Mouse (Mus musculus): ENCODE results near the gene Ciao2b. TPM values are rescaled to one million over a fixed set of nuclear protein-coding genes. Genes with fewer than 3 reads are reported as not detected.

Gene Ciao2b
- total RNA-seq, 2 experiments from 2014 or later: 29.1 to 29.4 TPM

GRCm38 (mm10) chr8:104627065-104627740, 14.6 kb downstream of the Ciao2b start:
- intact Hi-C loops (cut with DNase I): no loop called here
- no peak for DNase-seq

- intact Hi-C loops (cut with DNase I): no loop called here
- DNase-seq: no peak
Measured at GRCm38 (mm10) chr8:104624161-104624560, 17.6 kb downstream of the Ciao2b start, which contains the start of gene Cdh16. Cdh16 (minus strand) TSS chr8:104624396.

GRCm38 (mm10) chr8:104620765-104621164, 21.0 kb downstream of the Ciao2b start:
- DNase-seq: no peak
- intact Hi-C loops (cut with DNase I): no loop called here

GRCm38 (mm10) chr8:104613119-104613518, 28.6 kb downstream of the Ciao2b start:
- no peak for DNase-seq
- intact Hi-C loops (cut with DNase I): no loop called here

GRCm38 (mm10) chr8:104611613-104612012, 30.2 kb downstream of the Ciao2b start:
- intact Hi-C loops (cut with DNase I): no loop called here
- DNase-seq: no peak

- intact Hi-C loops (cut with DNase I): no loop called here
- DNase-seq: no peak
Measured at GRCm38 (mm10) chr8:104610185-104610766, 31.5 kb downstream of the Ciao2b start.

GRCm38 (mm10) chr8:104609222-104609621, 32.5 kb downstream of the Ciao2b start:
- peak in 1 of 2 experiments; percentile 54 for DNase-seq
- intact Hi-C loops (cut with DNase I): no loop called here

GRCm38 (mm10) chr8:104607944-104608343, 33.8 kb downstream of the Ciao2b start:
- intact Hi-C loops (cut with DNase I): no loop called here

GRCm38 (mm10) chr8:104606329-104606728, 35.4 kb downstream of the Ciao2b start:
- no peak for DNase-seq

More at GRCm38 (mm10) chr8:104607944-104608343, 33.8 kb downstream of the Ciao2b start:
- DNase-seq: peak; percentile 61 to 72

GRCm38 (mm10) chr8:104603245-104603593, 38.5 kb downstream of the Ciao2b start:
- no peak for DNase-seq
- intact Hi-C loops (cut with DNase I): loop anchor here (2.0 kb wide), 1 partner anchor 40 kb away; no protein-coding TSS in a partner anchor

More at GRCm38 (mm10) chr8:104606329-104606728, 35.4 kb downstream of the Ciao2b start:
- intact Hi-C loops (cut with DNase I): no loop called here

- intact Hi-C loops (cut with DNase I): loop anchor here (2.0 kb wide), 1 partner anchor 40 kb away; no protein-coding TSS in a partner anchor
- DNase-seq: peak; percentile 64 to 75
Measured at GRCm38 (mm10) chr8:104602468-104603244, 39.1 kb downstream of the Ciao2b start.

- intact Hi-C loops (cut with DNase I): loop anchor here (2.0 kb wide), 1 partner anchor 41 kb away; no protein-coding TSS in a partner anchor
- DNase-seq: no peak
Measured at GRCm38 (mm10) chr8:104601941-104602371, 39.8 kb downstream of the Ciao2b start.

GRCm38 (mm10) chr8:104601386-104601785, 40.4 kb downstream of the Ciao2b start:
- no peak for DNase-seq
- intact Hi-C loops (cut with DNase I): no loop called here

GRCm38 (mm10) chr8:104598496-104598895, 43.3 kb downstream of the Ciao2b start:
- no peak for DNase-seq
- intact Hi-C loops (cut with DNase I): no loop called here

- DNase-seq: no peak
- intact Hi-C loops (cut with DNase I): no loop called here
Measured at GRCm38 (mm10) chr8:104597656-104598055, 44.1 kb downstream of the Ciao2b start.

- no peak for DNase-seq
- intact Hi-C loops (cut with DNase I): no loop called here
Measured at GRCm38 (mm10) chr8:104595773-104596536, 45.8 kb downstream of the Ciao2b start.

- intact Hi-C loops (cut with DNase I): no loop called here
- DNase-seq: no peak
Measured at GRCm38 (mm10) chr8:104594611-104595362, 47.0 kb downstream of the Ciao2b start.

- intact Hi-C loops (cut with DNase I): no loop called here
Measured at GRCm38 (mm10) chr8:104593536-104594325, 48.0 kb downstream of the Ciao2b start.

GRCm38 (mm10) chr8:104592566-104592965, 49.2 kb downstream of the Ciao2b start:
- intact Hi-C loops (cut with DNase I): no loop called here
- no peak for DNase-seq

More at GRCm38 (mm10) chr8:104593536-104594325, 48.0 kb downstream of the Ciao2b start:
- no peak for DNase-seq

Data from gastrocnemius, postnatal 36 days (tissue).